Mouse (Mus musculus) regulatory T cell (primary cell): ENCODE data around the gene Cdcp1.

ENCODE experiments used
- in situ Hi-C: fragments of 300-600 bp; cut with MboI, MseI; formaldehyde crosslinking; loops from one replicate; pipeline ENCODE4 v1.15.1; 2025; ENCODE audit warnings: high pct_unique_total_duplicates

The Cdcp1 gene

DNA sequence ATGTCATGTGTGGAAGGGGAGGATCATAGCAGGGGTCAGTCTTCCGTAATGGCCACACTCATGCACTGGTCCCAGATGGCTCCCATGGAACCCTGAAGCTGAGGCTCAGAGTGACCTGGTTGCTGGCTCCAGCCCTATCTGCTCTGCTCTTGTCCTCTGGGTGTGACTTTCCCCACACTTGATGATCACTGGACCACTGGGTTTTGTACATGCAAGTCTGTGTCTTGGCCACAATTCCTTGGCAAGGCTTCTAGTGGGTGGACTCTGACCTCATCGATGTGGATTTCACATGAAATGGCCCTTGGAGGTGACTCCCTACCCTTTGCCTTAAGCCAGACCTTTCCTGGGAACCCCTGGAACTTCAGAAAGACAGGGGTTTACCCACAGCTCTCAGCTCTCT is 62.7 kb downstream of the Cdcp1 start:
- in situ Hi-C loops: loop anchor here (5.0 to 10.0 kb wide), 2 partner anchors 369 to 1038 kb away; partner anchors contain the start of gene Snrk

DNA sequence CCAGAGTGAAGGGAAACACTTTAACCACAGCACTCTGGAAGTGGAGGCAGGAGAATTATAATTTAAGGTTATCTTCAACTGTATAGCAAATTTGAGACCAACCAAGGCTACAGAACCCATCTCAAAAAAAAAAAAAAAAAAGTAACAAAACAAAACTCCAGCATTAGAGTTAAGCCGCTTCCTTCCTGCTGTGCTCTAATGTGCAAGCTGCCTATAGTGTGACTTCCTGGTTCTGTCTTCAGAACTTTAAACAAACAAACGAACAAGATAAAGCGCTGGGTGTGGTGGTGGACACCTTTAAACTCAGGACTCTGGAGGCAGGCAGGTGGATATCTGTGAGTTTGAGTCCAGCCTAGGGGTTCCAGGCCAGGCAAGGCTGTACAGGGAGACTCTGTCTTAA is 63.8 kb downstream of the Cdcp1 start:
- in situ Hi-C loops: loop anchor here (5.0 to 10.0 kb wide), 2 partner anchors 370 to 1037 kb away; partner anchors contain the start of gene Snrk

DNA sequence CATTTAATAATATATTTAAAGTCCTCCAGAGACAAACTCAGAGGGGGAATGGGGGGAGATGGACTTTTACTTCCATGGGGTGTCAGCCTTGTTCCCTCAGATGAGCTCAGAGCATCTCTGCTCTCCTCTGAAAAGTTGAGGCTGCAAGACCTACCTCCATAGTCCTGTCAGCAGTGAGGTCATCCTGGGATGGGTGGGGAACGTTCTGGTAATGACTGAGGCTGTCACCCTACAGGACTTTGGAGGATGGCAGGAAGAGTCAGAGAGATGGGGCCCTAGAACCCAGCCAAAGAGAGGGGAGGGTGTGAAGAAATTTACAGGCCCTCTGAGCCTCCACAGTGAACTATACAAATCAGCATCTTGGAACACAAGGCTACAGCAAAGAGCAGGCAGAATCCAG is 64.3 kb downstream of the Cdcp1 start:
- in situ Hi-C loops: loop anchor here (5.0 to 10.0 kb wide), 2 partner anchors 371 to 1037 kb away; partner anchors contain the start of gene Snrk

DNA sequence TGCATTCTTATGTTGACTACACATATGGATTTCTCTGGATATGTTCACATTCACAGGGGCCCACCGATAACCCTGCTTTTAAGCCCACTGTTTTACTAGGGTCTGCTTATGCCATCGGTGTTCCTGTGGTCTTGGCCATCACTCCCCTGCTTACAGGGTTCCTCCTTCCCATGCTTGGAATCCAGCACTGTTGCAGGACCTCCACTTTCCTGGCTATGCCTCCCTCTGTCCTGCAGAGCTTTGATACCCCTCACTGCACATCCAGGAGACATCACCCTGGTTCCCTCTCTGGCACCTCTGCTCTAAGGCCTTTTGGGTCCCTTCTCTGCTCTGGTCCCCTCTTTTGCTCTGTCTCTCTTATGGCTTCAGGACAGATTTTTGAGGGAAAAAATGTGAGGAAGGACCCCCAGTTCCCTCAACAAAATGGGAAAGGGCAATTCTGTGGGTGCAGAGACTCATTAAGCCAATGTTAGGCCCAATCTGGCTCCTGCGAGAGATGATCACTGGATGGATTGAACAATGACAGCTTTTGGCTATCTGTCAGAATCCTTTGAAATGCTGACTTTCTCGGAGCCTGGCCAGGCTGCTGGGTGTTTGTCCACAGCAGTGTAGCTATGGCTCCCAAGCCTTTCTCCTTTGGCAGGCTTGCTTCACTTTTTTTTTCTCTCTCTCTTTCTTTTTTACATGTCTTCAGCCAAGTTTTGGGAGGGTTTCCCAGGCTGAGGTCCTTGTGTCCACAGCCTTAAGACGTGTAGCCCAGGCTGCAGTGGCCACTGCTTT is 65.4 kb downstream of the Cdcp1 start, which contains the start of gene Clec3b:
Gene Clec3b, plus strand, starts transcription at position 706 of the 780 bp plus-strand sequence.
- in situ Hi-C loops: loop anchor here (5.0 to 10.0 kb wide), 2 partner anchors 372 to 1036 kb away; partner anchors contain the start of gene Snrk

DNA sequence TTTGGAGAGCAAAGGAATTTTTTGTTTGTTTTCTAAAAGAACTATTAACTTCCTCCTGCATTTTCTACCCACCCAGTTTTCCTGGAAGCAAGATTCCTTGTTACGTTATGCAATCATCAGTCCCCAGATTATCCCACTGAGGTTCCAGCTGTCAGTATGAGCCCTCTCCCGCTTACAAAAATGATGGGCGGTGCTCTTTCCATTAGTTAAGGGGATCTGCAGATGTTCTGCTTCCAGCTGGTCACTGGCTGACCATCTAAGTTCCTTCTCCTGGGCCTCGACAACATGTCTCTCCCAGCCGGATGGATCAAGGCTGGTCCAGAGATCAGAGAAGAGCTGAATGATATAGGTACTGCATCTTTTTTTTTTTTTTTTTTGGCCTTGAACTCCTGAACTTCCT is 67.4 kb downstream of the Cdcp1 start:
- in situ Hi-C loops: no loop called here

DNA sequence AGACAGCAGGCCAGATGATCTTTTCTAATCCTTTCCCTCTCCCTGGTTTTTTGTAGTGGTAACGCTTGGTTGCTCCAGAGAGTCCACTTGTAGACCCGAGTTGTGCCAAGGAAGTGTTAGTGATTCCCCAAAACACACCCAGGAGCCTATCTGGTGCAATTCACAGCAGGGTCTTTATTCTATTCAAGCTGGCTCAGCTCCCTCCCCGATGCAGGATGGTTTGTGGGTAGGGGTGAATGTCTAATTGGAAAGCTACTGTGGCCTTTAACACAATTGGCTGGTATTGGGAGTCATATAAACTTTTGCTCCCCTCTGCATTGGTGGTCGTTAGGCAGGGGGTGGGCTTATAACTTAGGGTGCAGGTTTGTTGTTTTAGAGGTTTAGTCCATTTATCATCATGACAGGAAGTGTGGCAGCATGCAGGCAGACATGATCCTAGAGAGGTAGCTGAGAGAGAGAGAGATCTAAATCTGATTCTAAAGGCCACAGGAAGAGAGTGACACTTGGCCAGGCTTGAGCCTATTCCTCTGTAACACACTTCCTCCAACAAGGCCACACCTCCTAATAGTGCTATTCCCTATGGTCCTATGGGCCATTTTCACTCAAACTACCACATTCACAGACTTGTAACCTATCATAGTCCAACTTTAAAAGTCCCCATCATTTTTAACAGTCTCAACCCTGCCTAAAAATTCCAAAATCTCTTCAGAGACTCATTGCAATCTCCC is 75.8 kb downstream of the Cdcp1 start:
- in situ Hi-C loops: no loop called here

DNA sequence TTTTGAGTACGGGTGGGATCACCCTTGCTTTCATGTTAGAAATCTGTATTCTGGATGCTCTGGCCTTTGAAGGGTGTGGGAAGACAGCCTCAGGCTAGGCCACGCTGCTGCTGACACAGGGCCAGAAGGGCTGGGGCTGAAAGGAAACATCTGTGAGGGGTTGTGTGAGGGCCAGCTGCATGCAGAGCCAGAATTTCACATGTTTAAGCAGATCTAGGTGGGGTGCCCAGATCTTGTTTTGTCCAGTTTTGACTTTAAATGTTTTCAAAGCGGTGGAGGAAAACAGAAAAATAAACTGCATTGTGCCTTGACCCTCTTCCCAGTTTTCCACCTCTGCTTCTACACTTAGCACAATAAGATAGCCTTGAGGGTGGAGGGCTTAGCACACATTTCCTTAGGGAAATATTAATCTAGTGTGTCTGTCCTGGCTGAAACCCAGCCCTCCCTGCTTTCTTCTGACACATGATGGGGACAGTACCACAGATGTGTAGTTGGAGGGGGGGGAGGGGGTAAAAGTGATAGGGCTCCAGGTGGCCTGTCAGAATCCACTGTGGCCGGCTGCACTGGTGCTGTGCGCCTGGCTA is 76.9 kb downstream of the Cdcp1 start:
- in situ Hi-C loops: no loop called here

DNA sequence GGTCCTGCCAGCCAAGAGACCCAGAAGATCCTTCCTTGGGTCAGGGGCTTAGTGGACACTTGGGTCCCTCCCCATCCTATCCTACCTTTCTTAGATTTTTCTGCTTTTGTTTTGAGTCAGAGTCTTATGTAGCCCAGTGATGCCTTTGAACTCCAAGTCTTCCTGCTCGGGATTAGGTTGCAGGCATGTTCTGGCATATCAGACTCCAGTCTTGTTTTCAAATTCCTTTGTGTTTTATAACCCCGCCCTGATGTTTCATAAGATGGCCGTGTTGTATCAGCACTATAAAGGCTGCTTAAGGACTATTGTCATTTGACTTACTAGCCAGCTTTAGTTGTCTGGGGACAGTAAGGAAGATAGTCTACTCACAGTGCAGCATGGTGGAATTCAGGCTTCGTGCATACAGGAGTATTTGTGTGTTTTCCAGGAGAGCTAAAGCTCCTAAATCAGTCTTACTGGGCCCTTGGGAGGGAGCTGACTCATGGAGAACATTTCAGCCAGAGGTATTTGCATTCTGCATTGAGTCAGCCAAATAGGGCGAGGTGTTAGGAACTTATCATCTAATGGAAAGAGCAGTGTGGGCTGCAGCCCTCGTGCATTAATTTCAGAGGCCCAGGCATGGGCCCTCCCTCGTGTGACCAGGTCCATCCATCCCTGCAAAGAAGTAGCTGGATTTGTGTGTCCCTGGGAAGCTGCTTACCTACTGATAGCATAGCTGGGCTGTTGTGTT is 78.7 kb downstream of the Cdcp1 start:
- in situ Hi-C loops: no loop called here

DNA sequence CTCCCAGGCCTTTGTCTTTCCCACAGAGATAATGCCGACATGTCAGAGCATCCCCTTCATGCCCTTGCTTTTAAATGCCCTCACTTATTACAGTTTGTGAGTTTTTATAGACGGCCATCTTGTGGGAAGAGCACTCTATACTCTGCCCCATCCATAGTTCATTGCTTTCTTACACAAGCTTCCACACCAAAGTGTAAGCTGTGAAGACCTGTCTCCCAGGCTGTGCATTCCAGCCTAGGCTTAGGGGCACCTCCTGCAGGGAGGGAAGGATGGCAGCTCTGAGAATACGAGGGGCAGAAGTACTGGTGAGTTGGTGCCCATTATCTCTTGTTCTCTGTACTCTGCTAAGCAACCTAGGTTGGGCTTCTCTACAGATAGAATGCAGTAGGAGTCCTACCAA is 82.8 kb downstream of the Cdcp1 start:
- in situ Hi-C loops: no loop called here

DNA sequence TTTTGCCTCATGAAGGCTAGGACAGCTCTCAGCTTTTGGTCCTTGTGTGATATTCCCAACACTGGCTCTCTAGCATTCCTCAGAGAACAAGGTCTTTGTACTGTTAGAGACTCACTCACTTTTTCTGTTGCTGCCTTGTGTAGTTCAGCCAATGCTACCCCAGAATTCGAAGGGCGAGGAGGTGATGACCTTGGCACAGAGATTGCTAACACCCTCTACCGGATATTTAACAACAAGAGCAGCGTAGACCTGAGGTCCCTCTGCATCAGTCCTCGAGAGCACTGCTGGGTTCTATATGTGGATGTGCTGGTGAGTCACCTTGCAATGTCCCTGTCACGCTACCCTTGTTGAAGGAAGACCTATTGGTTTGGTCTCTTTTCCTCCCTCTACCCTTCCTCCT is 88.2 kb downstream of the Cdcp1 start:
- in situ Hi-C loops: no loop called here

DNA sequence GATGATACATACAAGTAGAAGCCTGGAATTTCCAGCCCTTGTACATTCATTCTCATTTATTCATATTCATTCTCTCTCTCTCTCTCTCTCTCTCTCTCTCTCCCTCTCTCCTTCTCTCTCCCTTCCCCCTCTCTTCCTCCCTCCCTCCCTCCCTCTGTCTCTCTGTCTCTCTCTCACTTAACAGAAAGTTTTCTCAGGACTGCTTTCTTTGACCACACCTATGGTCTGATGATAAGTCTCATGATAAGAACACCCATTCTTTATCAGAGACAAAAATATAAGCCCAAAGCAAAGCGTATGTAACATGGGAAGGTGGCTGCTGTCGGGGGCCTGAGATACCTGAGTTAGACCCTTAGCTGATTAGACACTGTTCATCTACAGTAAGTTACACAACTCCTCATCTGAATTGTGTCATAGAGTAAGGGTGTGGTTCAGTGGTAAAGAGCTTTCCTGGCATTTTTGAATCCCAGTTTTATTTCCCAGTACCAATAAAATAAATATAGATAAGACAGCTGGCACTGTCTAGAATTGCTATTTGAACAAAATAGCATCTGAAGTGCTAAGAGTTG is 91.3 kb downstream of the Cdcp1 start:
- in situ Hi-C loops: no loop called here

DNA sequence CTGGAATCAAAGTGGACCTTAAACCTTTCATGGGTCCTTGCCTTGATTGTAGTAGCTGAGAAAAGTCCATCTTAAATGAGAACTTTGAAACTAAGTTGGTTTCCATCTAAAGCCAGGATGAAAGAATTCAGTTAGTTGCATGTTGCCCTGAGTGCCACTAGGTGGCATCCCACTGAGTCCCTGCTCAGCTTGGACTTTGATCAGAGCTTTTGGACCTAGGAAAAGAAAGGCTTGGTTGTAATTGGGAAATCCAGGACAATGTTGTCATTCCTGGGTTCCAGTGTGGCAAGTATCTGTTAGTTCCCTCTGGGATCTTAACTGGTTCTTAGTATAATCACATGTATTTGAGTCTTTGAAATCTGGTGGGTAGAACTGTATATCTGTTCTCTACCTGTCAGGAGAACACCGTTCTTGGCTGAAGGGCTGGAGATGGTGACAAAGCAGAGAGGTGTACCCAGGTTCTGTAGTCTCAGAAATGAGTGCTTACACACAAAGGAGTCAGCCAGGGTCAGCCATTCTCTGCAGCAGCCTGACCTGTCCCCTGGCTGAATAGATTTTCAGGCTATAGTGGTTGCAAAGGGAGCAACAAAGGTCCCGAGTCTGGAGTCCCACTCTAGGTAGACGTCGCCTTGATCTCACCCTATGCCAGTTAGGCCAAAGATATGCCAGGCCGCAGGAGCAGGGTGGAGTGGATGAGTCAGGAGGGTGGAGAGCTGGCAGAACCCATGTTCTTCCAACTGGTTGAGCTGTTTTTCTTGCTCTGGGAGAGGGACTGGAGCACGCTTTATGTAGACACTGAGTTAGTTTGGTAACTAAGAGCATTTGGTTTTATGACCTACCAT is 92.0 kb downstream of the Cdcp1 start:
- in situ Hi-C loops: no loop called here

DNA sequence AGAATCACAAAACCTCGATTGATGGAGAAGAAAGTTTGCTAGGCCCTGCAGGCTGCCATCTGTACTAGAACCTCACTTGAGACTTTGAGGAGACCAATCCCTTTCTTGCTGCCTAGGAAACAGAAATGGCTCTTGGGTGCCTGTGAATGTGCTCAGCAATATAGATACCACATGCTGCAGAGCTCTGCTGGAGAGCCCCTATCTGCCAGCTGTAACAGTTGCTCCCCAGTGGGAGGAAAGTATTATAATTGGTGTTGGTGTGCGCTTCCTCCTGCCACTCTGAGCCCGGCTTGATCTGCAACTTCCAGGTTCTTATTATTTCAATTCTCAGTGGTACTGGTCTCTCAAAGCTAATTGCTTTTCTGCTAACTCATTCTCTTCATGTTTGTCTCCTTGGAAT is 92.8 kb downstream of the Cdcp1 start:
- in situ Hi-C loops: no loop called here
